Mouse (Mus musculus): ENCODE measurements around the gene Gm12830.

The Gm12830 gene

DNA sequence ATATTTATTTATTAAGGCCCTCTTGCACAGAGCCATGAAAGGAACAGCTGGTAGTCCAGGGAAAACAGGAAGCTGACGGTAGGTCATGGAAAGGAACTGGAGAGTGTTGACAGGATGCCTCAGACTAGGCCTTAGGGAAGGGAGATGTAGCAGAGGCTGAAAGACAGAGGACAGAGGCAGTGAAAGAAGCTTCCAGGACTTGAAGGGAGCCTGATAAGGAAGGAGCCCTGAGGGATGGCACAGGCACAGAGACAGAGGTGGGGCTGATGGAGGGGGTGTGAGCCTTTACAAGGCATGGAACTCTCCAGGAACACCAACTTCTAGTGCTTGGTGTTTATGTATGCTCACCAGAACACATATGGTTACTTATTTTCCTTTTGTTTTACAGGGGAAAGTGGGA is 23.1 kb downstream of the Gm12830 start:
- DNase-seq (ENCODE audit: extremely low spot score): no peak

- no peak for DNase-seq (ENCODE audit: extremely low spot score)
These were observed 24.1 kb downstream of the Gm12830 start for GRCm38 (mm10) chr4:114845622-114846021.

DNA sequence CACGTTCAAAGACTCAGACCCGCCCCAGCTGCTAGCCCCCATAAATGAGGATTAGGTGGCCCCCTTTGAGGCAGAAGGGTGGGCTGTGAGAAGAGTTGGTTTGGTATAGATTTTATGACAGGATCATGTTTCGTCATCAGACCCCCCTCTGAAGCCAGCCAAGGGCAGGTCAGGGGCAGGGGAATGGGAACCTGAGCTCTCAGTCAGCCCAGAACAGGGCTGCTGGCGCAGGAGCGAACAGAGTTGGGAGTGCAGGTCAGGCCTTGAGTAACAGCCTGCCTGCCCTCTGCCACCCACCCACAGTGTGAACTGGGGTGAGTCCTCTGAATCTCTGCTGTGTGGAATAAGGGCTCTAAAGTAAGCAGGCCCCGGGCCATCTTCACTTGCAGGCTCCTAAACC is 25.2 kb downstream of the Gm12830 start:
- DNase-seq (ENCODE audit: extremely low spot score): no peak

DNA sequence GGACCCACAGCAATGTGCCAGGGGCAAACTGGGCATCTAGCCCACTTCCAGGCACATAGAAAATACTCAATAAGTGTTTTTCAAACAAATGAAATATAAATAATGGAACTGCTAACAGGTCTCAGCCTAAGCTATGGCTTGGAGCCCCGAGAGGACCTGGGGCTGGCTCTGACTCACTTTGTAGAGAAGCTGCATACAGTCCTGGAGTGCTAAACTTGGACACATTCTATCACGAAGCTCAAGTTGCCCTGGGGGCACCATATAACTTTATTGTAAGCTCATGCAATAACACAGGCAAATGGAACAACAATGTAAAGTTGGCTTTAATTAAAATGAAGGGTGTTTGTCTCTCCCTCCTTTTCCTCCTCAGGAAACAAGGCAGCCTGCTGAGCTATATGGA is 32.4 kb downstream of the Gm12830 start:
- DNase-seq (ENCODE audit: extremely low spot score): no peak

GRCm38 (mm10) chr4:114858426-114858825 is 36.9 kb downstream of the Gm12830 start:
- DNase-seq (ENCODE audit: extremely low spot score): no peak

GRCm38 (mm10) chr4:114863166-114863565 is 41.6 kb downstream of the Gm12830 start:
- no peak for DNase-seq (ENCODE audit: extremely low spot score)

GRCm38 (mm10) chr4:114869765-114870490 is 48.4 kb downstream of the Gm12830 start:
- peak; percentile 54 for DNase-seq (ENCODE audit: extremely low spot score)

- DNase-seq (ENCODE audit: extremely low spot score): no peak
These were observed 55.0 kb downstream of the Gm12830 start for GRCm38 (mm10) chr4:114876441-114876972.

DNA sequence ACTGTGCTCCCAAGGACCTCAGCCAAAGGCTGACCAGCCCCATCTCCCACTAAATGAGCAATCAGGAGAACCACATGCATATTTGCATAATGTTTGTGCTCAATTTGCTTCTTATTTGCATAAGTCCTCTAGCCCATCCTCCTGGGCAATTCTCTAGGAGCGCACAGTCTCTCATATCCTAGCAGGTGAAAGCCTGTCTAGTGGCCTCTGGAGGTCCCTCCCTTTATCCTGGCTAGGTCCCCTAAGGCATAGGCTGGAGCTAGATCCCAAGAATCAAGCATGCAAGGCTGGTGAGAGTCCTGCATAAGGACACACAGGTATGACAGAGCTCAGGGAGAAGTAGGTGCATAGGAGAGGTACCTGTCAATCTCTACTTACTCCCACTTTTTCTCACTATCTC is 60.7 kb downstream of the Gm12830 start:
- no peak for DNase-seq (ENCODE audit: extremely low spot score)

DNA sequence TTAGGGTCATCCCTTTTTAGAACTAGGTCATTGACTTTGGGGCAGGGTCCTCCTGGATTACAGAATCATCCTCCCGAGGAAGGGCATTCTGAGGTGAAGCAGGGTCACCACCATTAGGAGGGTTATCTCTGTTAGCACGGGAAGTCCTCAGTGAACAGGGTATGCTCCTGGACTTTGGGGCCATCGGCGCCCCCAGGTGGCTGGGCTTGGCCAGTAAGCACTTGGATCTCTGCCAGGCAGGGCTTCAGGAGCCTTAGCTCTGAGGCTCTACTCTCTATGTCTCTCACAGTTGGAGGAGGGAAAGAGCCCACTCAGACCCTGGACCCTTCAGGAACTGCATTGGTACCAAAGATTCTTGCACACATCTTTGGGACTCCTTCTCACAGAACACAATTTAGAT is 76.3 kb downstream of the Gm12830 start:
- no peak for DNase-seq (ENCODE audit: extremely low spot score)

- DNase-seq (ENCODE audit: extremely low spot score): no peak
These were observed 78.4 kb downstream of the Gm12830 start for GRCm38 (mm10) chr4:114899885-114900284.

DNA sequence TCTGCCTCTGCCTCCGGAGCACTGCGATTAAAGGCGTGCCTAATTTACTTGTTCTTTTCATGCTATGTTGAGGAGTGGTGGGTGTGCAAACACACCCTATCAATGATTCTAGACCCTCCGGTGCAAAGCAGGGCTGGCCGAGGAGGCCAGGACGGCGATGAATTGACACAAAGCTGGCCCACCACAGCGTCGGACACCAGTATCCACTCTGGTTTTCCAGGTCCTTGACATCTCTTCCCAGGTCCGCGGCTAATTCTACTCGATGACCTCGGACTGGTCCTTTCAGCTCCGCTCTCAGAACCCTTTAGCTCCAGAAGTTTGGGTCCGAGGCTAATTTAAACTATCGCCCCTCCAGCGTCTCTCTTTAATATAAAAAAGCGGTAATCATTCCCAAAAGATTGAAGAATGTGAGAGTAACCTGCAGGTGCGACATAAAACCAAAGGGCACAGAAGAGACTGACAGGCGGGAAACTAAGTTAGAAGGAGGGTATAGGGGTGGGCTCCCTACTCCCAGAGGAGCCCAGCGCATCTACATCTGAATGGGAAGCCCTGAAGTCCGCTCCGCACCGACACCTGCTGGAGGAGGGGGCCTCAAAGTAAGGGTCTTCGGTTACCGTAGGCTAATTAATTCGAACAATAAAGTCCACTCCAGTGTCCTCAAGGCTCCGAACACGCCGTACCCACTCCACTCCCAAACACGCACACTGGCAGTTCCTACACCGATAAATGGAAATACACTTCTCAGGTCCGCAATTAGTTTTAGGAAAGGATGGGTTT is 79.5 kb downstream of the Gm12830 start:
- no peak for DNase-seq (ENCODE audit: extremely low spot score)

DNA sequence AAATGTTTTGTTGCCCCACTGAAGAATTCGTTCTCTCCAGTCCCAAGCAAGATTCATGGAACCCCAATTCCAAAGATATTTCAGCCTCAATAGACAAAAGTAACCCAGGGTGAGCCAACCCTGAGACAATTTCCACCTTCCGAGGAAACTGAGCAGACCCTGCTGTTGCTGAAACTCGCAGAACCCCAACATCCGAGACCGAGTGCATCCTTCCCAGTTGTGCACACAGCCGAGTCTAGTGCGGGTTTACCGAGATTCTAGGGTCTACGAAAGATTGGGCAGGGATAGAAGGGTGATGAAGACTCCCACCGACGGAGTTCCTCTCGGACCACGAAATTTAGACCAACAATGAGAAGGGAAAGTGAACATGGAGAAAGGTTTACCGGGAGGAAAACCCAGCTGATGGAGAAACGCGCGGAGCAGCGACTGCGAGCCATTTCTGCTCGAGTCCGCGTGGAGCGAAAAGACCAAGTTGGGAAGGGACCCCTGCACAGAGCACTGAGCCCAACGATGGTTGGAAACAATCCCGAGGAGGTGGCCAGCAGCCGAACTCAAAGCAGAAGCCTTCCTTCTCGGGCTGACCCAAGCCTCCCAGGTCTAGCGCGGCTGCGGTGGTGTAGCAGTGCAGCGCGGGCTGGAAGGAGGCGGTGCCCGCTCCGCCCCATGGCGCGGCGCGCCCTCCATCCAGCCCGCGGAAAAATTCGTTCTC is 80.3 kb downstream of the Gm12830 start:
- DNase-seq (ENCODE audit: extremely low spot score): peak; percentile 63

DNA sequence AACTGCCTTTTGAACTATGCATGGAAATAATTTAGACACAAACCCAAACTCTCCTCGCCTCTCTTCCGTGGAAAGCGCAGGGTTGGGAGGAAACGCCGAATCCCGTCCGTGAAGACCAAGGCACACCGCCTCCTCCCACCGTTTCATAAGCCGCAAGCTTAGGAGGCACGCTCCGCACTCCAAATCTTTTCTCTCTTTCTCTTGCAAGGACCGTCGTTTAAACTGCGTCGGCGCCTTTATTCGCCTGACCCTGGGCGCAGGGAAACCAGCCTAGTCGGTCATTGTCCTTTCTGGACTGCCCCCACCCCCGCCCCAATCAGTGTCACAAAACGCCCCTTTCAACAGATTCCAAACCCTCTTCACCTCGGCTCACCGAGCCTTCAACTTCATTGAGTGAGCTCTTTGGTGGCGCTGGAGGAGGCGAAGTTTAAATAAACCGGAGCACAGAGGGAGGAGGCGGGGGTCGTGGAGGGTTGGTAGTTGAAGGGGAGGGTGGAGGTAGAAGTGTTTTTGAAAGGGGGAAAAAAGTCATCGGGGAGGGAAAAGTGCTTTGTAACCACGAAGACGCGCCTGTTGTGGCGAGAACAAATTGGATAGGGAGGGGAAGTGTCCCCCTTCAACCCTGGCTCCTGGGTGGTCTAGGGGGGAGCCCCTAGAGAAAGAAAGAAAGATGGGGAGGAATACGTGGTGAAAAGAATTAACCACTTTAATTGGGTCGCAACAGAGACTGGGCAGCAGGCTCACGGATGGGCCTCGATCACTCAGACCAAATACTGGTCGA is 81.3 kb downstream of the Gm12830 start:
- peak; percentile 74 for DNase-seq (ENCODE audit: extremely low spot score)

- DNase-seq (ENCODE audit: extremely low spot score): no peak
These were observed 81.9 kb downstream of the Gm12830 start for GRCm38 (mm10) chr4:114903422-114903782.

GRCm38 (mm10) chr4:114905501-114905900 is 84.0 kb downstream of the Gm12830 start:
- no peak for DNase-seq (ENCODE audit: extremely low spot score)
